In genomic region chr1:93477758-93478585, GRCm38 (mm10) we compare ENCODE assay signal across 8 mouse cellular contexts. TPM values are rescaled to one million over a fixed set of nuclear protein-coding genes. Genes with fewer than 3 reads are reported as not detected.
DNase-seq lines count a peak whose midpoint lies in the region; ATAC-seq and TF ChIP-seq lines count a peak whose summit lies in the region.

No protein-coding gene starts in this region.

- H3K4me3 ChIP-seq in hindbrain, embryonic 13.5 days, result peak overlapping the region; percentile 87

- peak overlapping the region; percentile 63 for H3K4me2 ChIP-seq in hindbrain, embryonic 13.5 days

- POLR2A ChIA-PET in Patski (lab: Charles Lee), result interaction anchor here (0.6 to 2.6 kb wide), 3 partner anchors 20 to 33 kb away, joined by 3 to 7 read pairs (median 3); no protein-coding TSS in a partner anchor

- peaks cover 34% of the 10 kb centered on the region for H3K4me1 ChIP-seq in hindbrain, embryonic 13.5 days (replicated peaks)

- CTCF ChIA-PET in Patski (lab: Charles Lee), result interaction anchor here (1.1 to 2.8 kb wide), 5 partner anchors 10 to 37 kb away, joined by 3 to 12 read pairs (median 4); no protein-coding TSS in a partner anchor

- H3K9me3 ChIP-seq in hindbrain, embryonic 13.5 days, result no peaks in the 10 kb centered on the region

- TF ChIP-seq CTCF in Patski (IDR thresholded peaks at IDR 0.05), result no peak

- peak; percentile 83 for DNase-seq in Patski (ENCODE audit: low read depth, low spot score)
- peak; percentile 99 for DNase-seq in cerebellum, postnatal 14 days
- peak; percentile 97 to 98 for DNase-seq in frontal cortex, postnatal 14 days (ENCODE audit: low spot score in 2 of 2)
- DNase-seq in layer of hippocampus, postnatal 25 days (ENCODE audit: extremely low spot score in 1 of 2, low spot score in 1 of 2), result peak; percentile 88 to 94
- peak; percentile 98 for DNase-seq in lung, postnatal 25 days (ENCODE audit: low spot score)
- peak; percentile 99 for DNase-seq in retina, postnatal 1 day
- peak; percentile 97 to 98 for DNase-seq in urinary bladder, adult 18-20 months (ENCODE audit: low spot score in 2 of 2)

- H3K27ac ChIP-seq in hindbrain, embryonic 13.5 days, result peak overlapping the region; percentile 97

- in situ Hi-C loops in Patski (cut with MboI; ENCODE audit: low pct_unique_long_range_greater_than_20kb), result no loop called here

- WGBS in hindbrain, embryonic 13.5 days, result under 1% methylated on average over 34 of the region's 41 CpGs

- ATAC-seq in Patski, result peak; percentile 82
- ATAC-seq in hindbrain, embryonic 13.5 days (ENCODE audit: low FRiP score), result peak; percentile 96

- no peaks in the 10 kb centered on the region for H3K27me3 ChIP-seq in Patski
- no peaks in the 10 kb centered on the region for H3K27me3 ChIP-seq in hindbrain, embryonic 13.5 days

- H3K9ac ChIP-seq in hindbrain, embryonic 13.5 days, result peak overlapping the region; percentile 85

- H3K36me3 ChIP-seq in hindbrain, embryonic 13.5 days, result no peaks in the 10 kb centered on the region

RNA-seq across cellular contexts. Expression of gene Hdlbp, which starts 0.6 kb away (rescaled TPM):
- polyA plus RNA-seq in Patski (2021), result 263 TPM
- 95.2 and 102 TPM in 2 replicates for polyA plus RNA-seq in hindbrain, embryonic 13.5 days (2015; fragmentation: Nextera tagmentation; extraction: Ambion mirVana)
- total RNA-seq in layer of hippocampus, postnatal 25 days (2021), result 100 to 1,000 TPM; 151 to 158 TPM

RNA-seq across cellular contexts. Expression of gene Farp2, which starts 33.9 kb away (rescaled TPM):
- polyA plus RNA-seq in Patski (2021), result 10.1 TPM
- 5.9 TPM in 2 replicates for polyA plus RNA-seq in hindbrain, embryonic 13.5 days (2015; fragmentation: Nextera tagmentation; extraction: Ambion mirVana)
- total RNA-seq in layer of hippocampus, postnatal 25 days (2021), result 10 to 100 TPM; 11.0 to 12.9 TPM

Comparison
In these comparisons a context has a peak if more than half of its experiments do, and no peak if none do; other contexts are left out.
1. Peak in every context shown above with its lines: DNase-seq, ATAC-seq, H3K4me3 ChIP-seq and H3K27ac ChIP-seq.